Mouse (Mus musculus) limb, embryonic 14.5 days (tissue): ENCODE measurements around the gene Pde10a. TPM values are rescaled to one million over a fixed set of nuclear protein-coding genes. Genes with fewer than 3 reads are reported as not detected.

Source experiments
- ATAC-seq: fragments of 200-750 bp; cut with Nextera tagmentation; 2 replicates; pipeline ENCODE4 v1.8.0; 2017; ENCODE audit warnings: low read depth, moderate number of reproducible peaks, moderate TSS enrichment; ENCODE audit not compliant: low FRiP score
- DNase-seq: peaks from one replicate; pipeline ENCODE4 v3.0.0-alpha.2; 2015; ENCODE audit warnings: low spot score
- H3K27ac ChIP-seq: fragments of 300-500 bp; sonication (generic); replicated peaks from 2 replicates; pipeline ENCODE4 v1.5.1; 2014; ENCODE audit warnings: low read depth, mild to moderate bottlenecking, low read length, moderate library complexity, mixed read lengths
- H3K27me3 ChIP-seq: fragments of 300-500 bp; sonication (generic); 2 replicates; pipeline ENCODE4 v1.6.1; 2014; ENCODE audit warnings: low read length, mixed read lengths; ENCODE audit not compliant: control insufficient read depth, insufficient read depth
- H3K36me3 ChIP-seq: fragments of 300-500 bp; sonication (generic); 2 replicates; pipeline ENCODE4 v1.6.1; 2014; ENCODE audit warnings: mild to moderate bottlenecking, low read length, moderate library complexity, mixed read lengths; ENCODE audit not compliant: control insufficient read depth, insufficient read depth
- H3K4me1 ChIP-seq: fragments of 300-500 bp; sonication (generic); 2 replicates; pipeline ENCODE4 v1.6.1; 2014; ENCODE audit warnings: antibody characterized with exemption, low read length, mixed read lengths; ENCODE audit not compliant: control insufficient read depth, insufficient read depth
- H3K4me2 ChIP-seq: fragments of 300-500 bp; sonication (generic); replicated peaks from 2 replicates; pipeline ENCODE4 v1.6.1; 2014; ENCODE audit warnings: low read depth, mild to moderate bottlenecking, low read length, moderate library complexity; ENCODE audit not compliant: severe bottlenecking
- H3K4me3 ChIP-seq: fragments of 300-500 bp; sonication (generic); replicated peaks from 2 replicates; pipeline ENCODE4 v1.5.1; 2014; ENCODE audit warnings: low read length
- H3K9ac ChIP-seq: fragments of 300-500 bp; sonication (generic); 2 replicates; pipeline ENCODE4 v1.6.1; 2014; ENCODE audit warnings: mild to moderate bottlenecking, low read depth, low read length, moderate library complexity; ENCODE audit not compliant: severe bottlenecking
- H3K9me3 ChIP-seq: fragments of 300-500 bp; sonication (generic); 2 replicates; pipeline ENCODE4 v1.6.1; 2016; ENCODE audit warnings: low read length; ENCODE audit not compliant: control insufficient read depth
- POLR2A ChIP-seq: fragments of 200-500 bp; IDR thresholded peaks from 2 replicates; pipeline ENCODE4 v1.8.0; 2012; ENCODE audit warnings: inconsistent platforms, mild to moderate bottlenecking, moderate library complexity, borderline replicate concordance; ENCODE audit not compliant: insufficient read depth, insufficient read length; ENCODE audit errors: extremely low read depth
- WGBS: fragments of 180-500 bp; shearing (Covaris S2); extraction: QIAGEN DNeasy Blood & Tissue Kit; methylation state at CpG from one replicate; pipeline ENCODE4 v1.1.7; 2014; 5-methylcytosine and 5-hydroxymethylcytosine counted together
- polyA plus RNA-seq, 2 experiments: library from polyadenylated mRNA; depleted of rRNA in 1 of 2; stranded (reverse) in 1 of 2; unstranded in 1 of 2; fragments of >200 nt; fragmentation: Nextera tagmentation in 1 of 2; extraction: Ambion mirVana in 1 of 2; gene quantifications; 2 replicates each; pipeline versions ENCODE4 v1.2.1 to v1.2.3; 2012 to 2014

Pde10a gene
- 5.0 and 5.8 TPM in 2 replicates for polyA plus RNA-seq (2012; rRNA removed)
- polyA plus RNA-seq (2014; fragmentation: Nextera tagmentation; extraction: Ambion mirVana), result 3.1 and 3.8 TPM in 2 replicates

- Histone ChIP-seq H3K27me3 (peaks cover 46% of the 10 kb centered on the region), H3K4me3 (peak within 1 kb of the TSS; percentile 45), H3K9ac (peak within 1 kb of the TSS; percentile 25), H3K36me3 (no peaks in the 10 kb centered on the region), H3K27ac (no peak within 1 kb of the TSS), H3K4me2 (peak within 1 kb of the TSS; percentile 97), H3K9me3 (no peaks in the 10 kb centered on the region), H3K4me1 (peaks cover 15% of the 10 kb centered on the region; the same call in 1 of the 2 replicates)
- ATAC-seq (no peak), DNase-seq (no peak)
- 4% methylated on average over 21 of the region's 22 CpGs for whole genome bisulfite sequencing
- TF ChIP-seq POLR2A, result no peak
These were observed at the start of gene Pde10a for GRCm38 (mm10) chr17:8525225-8525721. TSS of gene Pde10a (plus strand) at chr17:8525372.

DNA sequence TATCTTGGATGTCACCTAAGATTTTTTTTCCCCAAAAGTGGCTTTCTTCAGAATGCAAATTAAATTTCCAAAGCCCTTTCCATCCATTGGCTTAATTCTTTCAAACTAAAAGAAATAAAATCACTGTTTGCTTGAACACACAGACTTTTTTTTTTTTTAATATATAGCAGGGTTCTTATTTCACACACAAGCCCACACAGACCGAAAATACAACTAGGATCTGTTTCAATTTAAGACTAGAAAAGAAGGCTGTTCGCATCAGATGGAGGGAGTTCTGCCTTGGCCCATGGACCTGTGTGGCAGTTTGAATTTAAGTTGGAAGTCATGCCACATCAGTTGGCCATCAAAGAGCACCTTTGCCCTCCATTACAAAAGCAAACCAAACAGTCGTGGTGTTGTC, 46.6 kb upstream of the Pde10a start:
- DNase-seq (no peak), ATAC-seq (no peak)
- H3K4me2 ChIP-seq, result no peak overlapping the region
- no peak overlapping the region for H3K4me3 ChIP-seq
- no peak overlapping the region for H3K27ac ChIP-seq
- no peak overlapping the region for H3K9ac ChIP-seq
- peaks cover 11% of the 10 kb centered on the region for H3K4me1 ChIP-seq
- H3K27me3 ChIP-seq, result no peaks in the 10 kb centered on the region
- no peaks in the 10 kb centered on the region for H3K36me3 ChIP-seq
- no peaks in the 10 kb centered on the region for H3K9me3 ChIP-seq
- no peak for TF ChIP-seq POLR2A
- WGBS, result 56% methylated on average over 3 of the region's 3 CpGs

GRCm38 (mm10) chr17:8479493-8480128, 45.6 kb upstream of the Pde10a start:
- no peaks in the 10 kb centered on the region for H3K36me3 ChIP-seq
- DNase-seq (no peak), ATAC-seq (peak; percentile 44; the same call in 1 of the 2 replicates)
- no peak overlapping the region for H3K9ac ChIP-seq
- no peak for TF ChIP-seq POLR2A
- no peaks in the 10 kb centered on the region for H3K27me3 ChIP-seq
- no peaks in the 10 kb centered on the region for H3K9me3 ChIP-seq
- H3K27ac ChIP-seq, result no peak overlapping the region
- 27% methylated on average over 9 of the region's 9 CpGs for WGBS
- peaks cover 11% of the 10 kb centered on the region for H3K4me1 ChIP-seq
- H3K4me3 ChIP-seq, result no peak overlapping the region
- no peak overlapping the region; the same call in 1 of the 2 replicates for H3K4me2 ChIP-seq

- H3K9me3 ChIP-seq, result no peaks in the 10 kb centered on the region
- ATAC-seq, result peak; percentile 37; the same call in 1 of the 2 replicates
- no peak overlapping the region for H3K27ac ChIP-seq
- WGBS, result 37% methylated on average over 10 of the region's 10 CpGs
- peak; percentile 28 for DNase-seq
- no peak for TF ChIP-seq POLR2A
- H3K4me1 ChIP-seq, result peaks cover 11% of the 10 kb centered on the region
- H3K4me3 ChIP-seq, result no peak overlapping the region
- no peaks in the 10 kb centered on the region for H3K27me3 ChIP-seq
- no peaks in the 10 kb centered on the region for H3K36me3 ChIP-seq
- H3K4me2 ChIP-seq, result no peak overlapping the region
- no peak overlapping the region for H3K9ac ChIP-seq
These were observed 43.4 kb upstream of the Pde10a start for GRCm38 (mm10) chr17:8481797-8482196.

DNA sequence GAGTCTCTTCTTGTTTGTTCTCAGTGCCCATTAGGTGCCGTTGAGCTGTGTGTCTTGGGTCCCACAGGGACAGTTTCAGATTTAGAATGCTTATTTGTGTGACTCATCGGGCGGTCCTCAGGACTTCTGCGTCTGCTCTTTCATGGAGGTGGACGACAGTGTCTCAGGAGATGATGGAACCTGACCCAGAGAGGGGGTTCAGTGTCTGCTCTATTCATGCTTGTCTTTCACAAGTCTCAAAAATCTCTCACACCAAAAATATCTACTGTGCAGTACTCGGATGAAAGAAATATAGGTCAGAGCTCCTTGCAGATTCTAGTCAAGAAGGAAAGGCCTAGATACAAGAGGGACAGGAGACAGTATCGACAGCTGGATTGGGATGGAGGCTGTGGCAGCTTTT, 42.3 kb upstream of the Pde10a start:
- no peak for DNase-seq
- no peak for ATAC-seq
- Histone ChIP-seq H3K36me3 (no peaks in the 10 kb centered on the region), H3K4me1 (peaks cover 11% of the 10 kb centered on the region), H3K4me3 (no peak overlapping the region), H3K27ac (no peak overlapping the region), H3K4me2 (no peak overlapping the region), H3K9ac (no peak overlapping the region), H3K9me3 (no peaks in the 10 kb centered on the region), H3K27me3 (no peaks in the 10 kb centered on the region)
- TF ChIP-seq POLR2A, result no peak
- 73% methylated on average over 7 of the region's 7 CpGs for WGBS
